Comparison of ENCODE assay signal across 12 mouse cellular contexts in the genomic region with DNA sequence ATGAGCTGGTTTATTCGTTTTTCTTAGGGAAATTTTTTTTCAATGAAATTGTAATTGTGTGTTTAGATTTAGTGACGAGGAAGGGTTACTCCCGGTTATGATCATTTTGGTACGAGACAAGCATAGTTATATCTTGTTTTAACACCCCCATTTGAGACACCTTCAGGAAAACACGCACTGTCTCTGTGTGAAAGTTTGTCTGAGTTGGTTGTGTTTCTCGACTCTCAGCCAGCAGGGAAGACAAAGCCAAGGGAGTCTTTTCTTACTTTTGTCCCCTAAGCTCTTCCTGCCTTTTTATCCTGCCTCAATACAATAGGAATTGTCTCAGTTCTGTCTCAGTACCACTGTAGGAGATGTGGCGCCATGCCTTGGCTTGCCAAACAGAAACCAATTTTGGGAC.
"Had no signal": no experiment of that assay in that cellular context is flagged by ENCODE, and none has a peak within 500 bp of the region (broad histone marks: within the 10 kb centered on the region; RNA-seq: fewer than 3 reads in every experiment).

No protein-coding gene starts in this region.

- DNase-seq: retina, postnatal 1 day; right cerebral cortex, adult 18-20 months; right cerebral cortex, postnatal 14 days; right cerebral cortex, postnatal 25 days; right cerebral cortex, postnatal 4 days; spleen, adult 18-20 months; thymus, adult 18-20 months; thymus, adult 2 months; thymus, postnatal 14 days; thymus, postnatal 25 days; thymus, postnatal 36 days; thymus, postnatal 4 days had no signal
